Mouse (Mus musculus): ENCODE results near the gene Tenm4.
A peak's percentile ranks its signal among the peaks of the same experiment; 100 is the strongest.
"Not testable (repeated sequence)": the region's sequence is repeated elsewhere in the genome, so short reads cannot be mapped to it uniquely, and the experiment has no call there.

The Tenm4 gene

DNA sequence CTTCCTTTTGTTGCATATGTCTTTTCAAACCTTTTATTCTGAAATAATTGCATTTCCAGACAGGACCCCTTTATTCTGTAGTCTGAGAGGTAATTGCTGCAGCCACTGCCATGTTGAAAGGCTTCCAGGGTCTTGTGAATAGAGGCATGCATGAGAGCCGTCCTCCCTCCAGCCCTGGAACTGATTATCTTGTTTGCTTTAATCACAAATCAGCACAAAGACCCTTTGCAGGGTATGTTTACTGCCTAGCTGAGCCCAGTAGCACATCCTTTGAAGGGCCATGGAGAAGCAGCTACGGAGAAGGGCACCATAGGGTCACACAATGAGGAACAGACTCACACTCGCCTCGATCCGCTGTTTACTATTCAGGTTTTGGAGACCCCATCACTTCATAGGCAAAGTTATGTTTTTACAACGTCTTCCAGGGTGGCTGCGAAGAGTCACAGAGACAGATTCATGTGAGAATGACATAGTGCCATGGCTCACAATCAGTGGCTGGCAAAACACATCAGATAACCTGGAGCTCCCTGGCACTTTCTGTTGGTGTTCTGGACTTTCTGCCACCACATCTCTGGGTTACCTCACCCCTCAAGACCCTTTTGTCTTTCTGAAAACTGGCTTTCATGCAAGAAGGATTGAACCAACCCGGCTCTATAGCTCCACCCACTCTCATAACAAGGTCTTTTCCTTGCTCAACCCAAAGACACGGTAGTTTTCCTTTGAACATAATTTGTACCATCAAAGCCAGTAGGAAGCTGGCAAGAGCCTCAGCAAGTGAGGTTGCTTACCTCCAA lies 425.6 kb downstream of the Tenm4 start:
- no peak for DNase-seq

- DNase-seq, result no peak
These were observed 426.8 kb downstream of the Tenm4 start for GRCm38 (mm10) chr7:96597871-96598270.

GRCm38 (mm10) chr7:96599081-96599480 lies 428.0 kb downstream of the Tenm4 start:
- no peak for DNase-seq

GRCm38 (mm10) chr7:96600381-96600941 lies 429.4 kb downstream of the Tenm4 start:
- no peak for DNase-seq

DNA sequence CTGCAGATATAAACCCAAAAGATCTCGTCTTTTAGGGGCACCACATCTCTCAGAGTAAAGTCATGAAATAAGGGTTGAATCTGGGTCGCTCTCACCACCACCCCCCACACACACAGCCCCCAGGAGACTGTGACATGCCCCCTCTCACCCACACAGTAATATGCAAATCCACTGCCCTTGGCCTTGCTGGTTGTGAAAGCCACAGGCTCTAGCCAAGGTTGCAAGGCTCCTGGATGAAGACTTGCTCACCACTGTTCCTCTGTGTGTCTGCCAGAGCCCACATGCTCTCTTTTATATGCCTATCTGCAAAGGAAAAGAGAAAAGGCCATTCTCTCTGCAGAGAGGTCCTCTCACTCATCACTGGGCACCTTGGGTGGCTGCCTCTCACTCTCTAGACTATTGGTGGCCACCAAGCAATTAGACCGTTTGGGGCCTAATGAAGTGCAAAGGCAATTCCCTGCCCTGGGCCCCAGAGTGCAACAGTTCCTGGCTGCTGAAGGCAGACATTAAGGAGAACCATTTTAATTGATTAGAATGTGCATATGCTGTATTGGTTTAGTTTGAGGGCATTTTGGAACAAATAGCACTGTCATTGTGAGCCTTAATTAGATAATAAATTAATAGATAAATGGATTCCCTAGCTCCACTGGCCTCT lies 433.2 kb downstream of the Tenm4 start:
- no peak for DNase-seq

DNA sequence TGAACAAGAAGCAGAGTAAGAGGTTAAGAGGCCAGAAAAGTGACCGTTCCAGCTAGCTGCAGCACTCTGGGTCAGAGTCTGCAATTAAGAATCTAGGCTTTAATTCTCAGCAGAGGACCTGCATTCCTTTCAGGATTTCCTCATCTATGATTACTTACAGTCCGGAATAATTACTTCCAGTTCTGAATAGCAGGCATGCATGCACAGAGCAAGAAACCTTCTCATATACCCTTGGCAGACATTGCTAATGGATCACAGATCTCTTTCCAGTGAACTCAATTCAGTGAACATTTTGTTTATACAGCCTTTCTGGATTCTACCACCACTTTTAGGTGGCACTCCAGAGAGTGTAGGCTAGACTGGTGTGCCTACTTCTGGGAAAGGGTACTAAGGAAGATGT lies 434.3 kb downstream of the Tenm4 start:
- no peak for DNase-seq

DNA sequence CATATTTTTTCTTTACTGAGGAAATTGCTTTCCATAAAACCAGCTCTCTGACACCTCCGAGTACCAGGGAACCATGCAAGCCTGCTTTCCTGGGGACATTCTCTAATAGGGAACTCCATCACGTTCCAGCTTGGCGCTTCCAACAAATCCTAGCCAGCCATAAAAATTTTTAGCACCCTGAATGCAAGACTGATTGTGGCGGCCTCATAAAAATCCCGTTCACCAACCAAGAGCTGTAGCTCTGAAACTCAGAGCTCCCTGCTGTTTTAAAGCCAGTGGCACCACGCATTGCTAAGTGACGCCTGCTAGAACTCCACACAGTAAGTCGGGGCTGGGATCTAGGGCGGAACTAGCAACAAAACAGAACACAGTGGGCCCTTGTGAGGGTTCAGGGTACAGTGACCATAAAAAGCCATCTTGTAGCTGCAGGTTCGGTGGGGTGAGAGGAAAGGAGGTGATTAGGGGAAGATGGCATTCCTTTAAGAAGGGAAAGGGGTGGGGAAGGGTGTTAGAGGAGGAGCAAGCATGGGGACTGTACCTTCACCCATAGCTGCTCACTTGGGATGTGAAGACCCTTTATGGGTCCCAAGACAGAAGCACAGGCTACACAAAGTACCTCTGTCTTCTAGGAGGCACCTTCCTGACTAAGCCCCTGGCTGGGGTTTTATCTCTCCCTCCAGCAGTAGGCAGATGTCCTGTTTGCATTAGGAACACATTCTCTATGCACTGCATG lies 439.0 kb downstream of the Tenm4 start:
- DNase-seq, result no peak

- DNase-seq, result no peak
These were observed 446.3 kb downstream of the Tenm4 start for GRCm38 (mm10) chr7:96617371-96617770.

GRCm38 (mm10) chr7:96619930-96620472 lies 449.0 kb downstream of the Tenm4 start:
- DNase-seq, result no peak

GRCm38 (mm10) chr7:96626338-96626737 lies 455.3 kb downstream of the Tenm4 start:
- DNase-seq, result no peak

DNA sequence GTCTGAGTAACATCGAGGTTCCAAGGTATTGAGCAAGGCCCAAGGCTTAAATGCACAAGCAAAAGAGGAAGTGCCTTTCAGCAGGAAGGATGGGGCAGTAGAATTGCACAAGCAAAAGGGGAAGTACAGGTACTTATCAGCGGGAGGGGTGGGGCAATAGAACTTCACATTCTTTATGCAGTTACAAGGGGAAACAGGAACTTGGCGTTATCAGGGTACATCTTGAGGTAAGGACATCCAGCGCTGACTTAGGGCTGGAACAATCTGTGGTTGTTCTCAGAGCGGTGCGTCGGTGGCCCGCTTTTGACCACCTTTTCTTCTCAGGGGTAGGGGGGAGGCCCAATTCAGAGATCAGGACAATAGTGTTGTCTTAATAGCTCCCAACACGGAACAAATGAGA lies 459.5 kb downstream of the Tenm4 start:
- DNase-seq, result not testable (repeated sequence)

- DNase-seq, result no peak
These were observed 462.0 kb downstream of the Tenm4 start for GRCm38 (mm10) chr7:96633008-96633407.

DNA sequence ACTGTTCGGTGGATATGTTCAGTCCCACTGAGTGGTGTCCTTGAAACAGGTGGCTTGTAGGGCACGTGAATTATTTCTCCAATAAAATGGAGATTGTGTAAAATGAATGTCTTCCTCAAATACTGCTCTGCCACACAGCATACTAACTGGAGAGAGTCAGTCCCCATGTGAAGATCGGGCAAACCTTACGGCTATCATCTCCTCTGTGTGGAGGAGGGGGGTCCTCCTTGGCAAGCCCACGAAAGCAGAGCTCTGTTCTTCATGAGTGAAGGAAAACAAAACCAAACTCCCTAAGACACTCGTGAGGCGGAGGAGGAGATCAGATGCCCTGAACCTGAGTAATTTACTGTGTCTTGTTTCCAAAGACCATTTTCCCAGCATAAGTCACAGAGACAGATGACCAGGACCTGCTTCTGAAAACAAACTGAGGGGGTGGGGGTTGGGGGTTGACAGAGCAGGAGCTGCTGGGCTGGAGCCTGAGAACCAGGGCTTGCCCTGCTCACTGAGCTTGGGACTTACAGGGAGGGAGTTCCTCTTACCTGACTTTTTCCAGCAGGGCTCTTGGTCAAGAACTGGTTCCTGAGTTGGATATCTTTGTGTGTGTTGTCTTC lies 464.9 kb downstream of the Tenm4 start:
- DNase-seq, result no peak

DNA sequence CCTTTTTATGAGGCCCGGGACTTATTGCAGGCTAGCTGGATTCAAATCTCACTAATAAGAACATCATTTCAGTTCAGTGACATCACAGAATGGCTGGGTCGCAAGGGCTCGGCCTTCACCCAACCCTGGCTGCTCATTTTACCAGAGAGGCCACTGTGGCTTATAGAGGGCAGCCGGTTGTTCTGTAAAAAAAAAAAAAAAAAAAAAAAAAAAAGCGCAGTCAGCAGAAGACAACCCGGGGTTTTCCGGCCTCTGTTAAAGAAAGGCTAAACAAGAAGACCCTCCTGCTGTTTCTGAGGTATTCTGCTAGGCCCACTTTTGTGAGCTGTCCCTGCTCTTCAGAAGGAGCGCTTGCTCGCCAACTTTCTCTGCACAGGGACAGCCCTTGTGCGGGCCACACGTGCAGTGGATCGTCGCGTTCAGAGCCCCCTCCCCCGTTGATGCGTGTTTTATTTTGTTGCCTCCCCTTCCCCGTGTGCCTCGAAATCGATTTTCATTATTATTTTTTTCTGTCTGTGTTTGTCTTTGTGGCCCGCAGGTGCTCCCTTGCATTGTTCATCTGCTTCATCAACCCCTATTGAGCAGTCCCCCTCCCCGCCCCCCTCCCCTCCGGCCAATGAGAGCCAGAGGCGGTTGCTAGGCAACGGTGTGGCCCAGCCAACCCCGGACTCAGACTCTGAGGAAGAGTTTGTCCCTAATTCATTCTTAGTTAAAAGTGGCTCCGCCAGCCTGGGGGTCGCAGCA lies 472.6 kb downstream of the Tenm4 start:
- DNase-seq, result peak; percentile 27

- no peak for DNase-seq
These were observed 473.1 kb downstream of the Tenm4 start for GRCm38 (mm10) chr7:96644205-96644531.

DNA sequence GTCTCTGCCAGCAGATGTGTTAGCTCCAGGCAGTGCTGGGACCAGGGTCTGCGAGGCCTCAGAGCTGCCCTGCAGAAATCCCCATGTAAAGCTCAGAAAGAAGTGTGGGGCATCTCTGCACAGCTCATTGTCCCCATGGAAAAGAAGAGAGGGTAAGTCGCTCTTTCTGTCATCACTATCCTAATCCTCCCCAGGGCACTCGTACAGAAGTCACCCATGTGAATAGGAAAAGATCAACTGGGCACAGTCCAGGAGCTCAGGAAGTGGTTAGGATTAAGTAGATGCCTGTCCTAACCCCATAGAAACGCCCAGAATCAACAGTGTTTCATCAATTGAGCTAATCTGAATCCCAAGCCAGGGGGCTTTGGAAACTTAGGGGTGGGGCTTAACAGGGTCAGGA lies 476.6 kb downstream of the Tenm4 start:
- DNase-seq, result no peak

DNA sequence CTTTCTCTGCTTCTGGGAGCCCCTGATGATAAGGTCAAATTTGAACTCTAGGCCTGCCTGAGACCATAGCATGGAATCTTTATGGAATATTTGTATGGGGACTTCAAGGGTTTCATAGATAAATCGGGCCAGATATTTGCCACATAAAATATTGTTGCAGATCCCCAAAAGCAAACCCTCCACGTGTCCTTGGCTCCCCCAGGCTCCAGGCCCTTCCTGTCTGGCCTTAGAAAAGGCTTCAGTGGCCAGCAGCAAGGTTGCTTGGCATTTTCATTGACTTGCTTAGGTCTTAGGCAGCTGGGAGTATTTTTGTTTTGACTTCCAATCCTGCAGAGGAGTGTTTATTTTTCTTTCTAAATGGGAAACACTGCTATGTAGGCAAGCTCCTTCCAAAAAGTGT lies 477.6 kb downstream of the Tenm4 start:
- DNase-seq, result no peak

- DNase-seq, result no peak
These were observed 478.1 kb downstream of the Tenm4 start for GRCm38 (mm10) chr7:96649171-96649570.

DNA sequence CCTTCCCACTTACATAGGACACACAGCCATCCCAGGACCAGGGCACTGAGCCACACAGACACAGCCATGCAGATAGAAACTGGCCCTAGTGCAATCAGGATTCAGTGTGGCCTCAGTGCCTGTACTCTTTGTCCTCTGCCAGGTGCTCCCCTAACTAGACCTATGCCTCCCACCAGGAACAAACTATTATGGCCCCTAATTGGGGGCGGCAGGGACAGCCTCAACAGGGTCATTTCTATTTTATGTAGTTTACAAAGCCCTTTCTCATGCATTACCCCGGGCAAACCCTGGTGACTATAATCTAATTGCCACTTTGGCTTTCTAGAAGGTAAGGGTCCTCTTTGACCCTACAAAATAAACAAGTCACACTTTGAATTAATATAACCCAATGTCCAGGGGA lies 479.4 kb downstream of the Tenm4 start:
- no peak for DNase-seq

- no peak for DNase-seq
These were observed 480.0 kb downstream of the Tenm4 start for GRCm38 (mm10) chr7:96651055-96651454.

- no peak for DNase-seq
These were observed 480.7 kb downstream of the Tenm4 start for GRCm38 (mm10) chr7:96651626-96652341.

DNA sequence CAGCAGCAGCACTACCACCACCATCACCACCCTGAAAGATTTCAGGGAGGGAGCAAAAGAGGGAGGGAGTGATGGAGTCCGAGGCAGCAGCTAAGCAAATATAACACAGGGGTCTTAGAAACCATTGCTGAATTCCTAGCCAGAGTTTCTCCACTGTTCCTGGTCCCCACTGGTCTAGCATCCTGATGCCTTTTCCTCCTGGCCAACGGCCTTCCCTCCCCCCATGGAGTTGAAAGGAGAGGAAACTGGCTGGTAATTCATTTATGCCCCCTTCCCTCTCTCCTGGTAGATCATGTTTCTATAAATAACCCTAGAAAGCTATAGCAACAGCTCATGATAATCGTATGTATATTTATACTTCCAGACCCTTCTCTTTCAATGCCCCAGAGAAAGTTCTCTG lies 481.8 kb downstream of the Tenm4 start:
- no peak for DNase-seq

Data from thymus, postnatal 4 days (tissue).